Mouse (Mus musculus): ENCODE measurements at regions not wholly inside any gene's neighbourhood (a gene's known extent, or its start where the extent isn't known, plus 50 kb on each side); places are given as distances from the start of the nearest gene placed in this dataset.

GRCm38 (mm10) chr12:110063013-110063412, 215.9 kb upstream of the Dio3 start:
- no peak for TF ChIP-seq CTCF (IDR thresholded peaks at IDR 0.05; ENCODE audit: extremely low read depth, insufficient read depth, insufficient read length, insufficient replicate concordance)
- TF ChIP-seq POLR2A (IDR thresholded peaks at IDR 0.05; ENCODE audit: low read depth, low read length), result no peak
